Mouse (Mus musculus) MEL (cell line): ENCODE measurements around the gene Epb41.

Experiments
- CHD1 ChIP-seq: IDR thresholded peaks from 2 replicates; pipeline ENCODE4 v1.6.1; 2012; ENCODE audit warnings: low read depth, mild to moderate bottlenecking, inconsistent platforms, low read length, improper control_type of control experiment
- CHD2 ChIP-seq: IDR thresholded peaks from 2 replicates; pipeline ENCODE4 v1.6.1; 2011; ENCODE audit warnings: low read length, improper control_type of control experiment
- CTCF ChIP-seq, 3 experiments: IDR thresholded peaks in 2 of 3; conservative IDR thresholded peaks in 1 of 3; 2 replicates each; pipeline ENCODE4 v1.5.1; 2011 to 2012; ENCODE audit warnings: low read length in 3 of 3, low read depth in 2 of 3, mild to moderate bottlenecking in 2 of 3, improper control_type of control experiment in 1 of 3, inconsistent platforms in 1 of 3, mixed read lengths in 1 of 3, moderate library complexity in 1 of 3; ENCODE audit not compliant: control insufficient read depth in 1 of 3, insufficient read depth in 1 of 3, poor library complexity in 1 of 3, severe bottlenecking in 1 of 3
- GATA1 ChIP-seq: IDR thresholded peaks from 2 replicates; pipeline ENCODE4 v1.6.1; 2011; ENCODE audit warnings: low read depth, low read length, improper control_type of control experiment
- HCFC1 ChIP-seq: IDR thresholded peaks from 2 replicates; pipeline ENCODE4 v1.6.1; 2012; ENCODE audit warnings: low read depth, mild to moderate bottlenecking, inconsistent platforms, low read length, improper control_type of control experiment, moderate library complexity
- MAFK ChIP-seq: IDR thresholded peaks from 2 replicates; pipeline ENCODE4 v1.6.1; 2011; ENCODE audit warnings: low read depth, mild to moderate bottlenecking, low read length, improper control_type of control experiment, borderline replicate concordance
- MXI1 ChIP-seq: IDR thresholded peaks from 2 replicates; pipeline ENCODE4 v1.6.1; 2011; ENCODE audit warnings: mild to moderate bottlenecking, low read depth, low read length, improper control_type of control experiment
- POLR2A ChIP-seq, 2 experiments: IDR thresholded peaks; 2 replicates each; pipeline ENCODE4 v1.6.1; 2011 to 2012; ENCODE audit warnings: low read length in 2 of 2, mild to moderate bottlenecking in 2 of 2, control low read depth in 1 of 2, improper control_type of control experiment in 1 of 2, low read depth in 1 of 2, moderate library complexity in 1 of 2; ENCODE audit not compliant: control insufficient read depth in 1 of 2, insufficient read depth in 1 of 2, poor library complexity in 1 of 2
- RCOR1 ChIP-seq: IDR thresholded peaks from 2 replicates; pipeline ENCODE4 v1.6.1; 2012; ENCODE audit warnings: low read depth, mild to moderate bottlenecking, inconsistent platforms, low read length, improper control_type of control experiment
- SIN3A ChIP-seq: IDR thresholded peaks from 2 replicates; pipeline ENCODE4 v1.6.1; 2012; ENCODE audit warnings: low read length, improper control_type of control experiment, inconsistent platforms
- TCF12 ChIP-seq: IDR thresholded peaks from 2 replicates; pipeline ENCODE4 v1.6.1; 2014; ENCODE audit warnings: low read depth, mild to moderate bottlenecking, inconsistent platforms, low read length, improper control_type of control experiment, moderate library complexity
- USF1 ChIP-seq: IDR thresholded peaks from 2 replicates; pipeline ENCODE4 v1.6.1; 2014; ENCODE audit warnings: low read depth, mild to moderate bottlenecking, inconsistent platforms, low read length, improper control_type of control experiment, moderate library complexity
- ZMIZ1 ChIP-seq: IDR thresholded peaks from 2 replicates; pipeline ENCODE4 v1.6.1; 2012; ENCODE audit warnings: low read depth, mild to moderate bottlenecking, inconsistent platforms, low read length, improper control_type of control experiment, moderate library complexity
- ZNF384 ChIP-seq: IDR thresholded peaks from 2 replicates; pipeline ENCODE4 v1.6.1; 2012; ENCODE audit warnings: low read depth, mild to moderate bottlenecking, inconsistent platforms, low read length, improper control_type of control experiment

- no peak for TF ChIP-seq TCF12
- TF ChIP-seq POLR2A (IDR thresholded peaks at IDR 0.05; ENCODE audit: control insufficient read depth in 1 of 2, insufficient read depth in 1 of 2, low read depth in 1 of 2, low read length in 2 of 2, poor library complexity in 1 of 2), result no peak
- no peak for TF ChIP-seq CTCF (IDR thresholded peaks at IDR 0.05 in 2 of 3, conservative IDR thresholded peaks at IDR 0.05 in 1 of 3; ENCODE audit: control insufficient read depth in 1 of 3, insufficient read depth in 1 of 3, low read depth in 2 of 3, low read length in 3 of 3, poor library complexity in 1 of 3, severe bottlenecking in 1 of 3)
- no peak for TF ChIP-seq CHD1
- TF ChIP-seq CHD2, result no peak
- no peak for TF ChIP-seq HCFC1
- TF ChIP-seq ZNF384, result no peak
- TF ChIP-seq RCOR1, result no peak
- no peak for TF ChIP-seq SIN3A
- no peak for TF ChIP-seq USF1
- TF ChIP-seq GATA1, result no peak
- TF ChIP-seq MXI1, result no peak
- TF ChIP-seq MAFK, result no peak
- TF ChIP-seq ZMIZ1, result no peak
These were observed 104.8 kb downstream of the Epb41 start for GRCm38 (mm10) chr4:131970244-131970853.
